Mouse (Mus musculus) thymus, postnatal 4 days (tissue): ENCODE data around the gene Rft1.

Source experiments
- DNase-seq: peaks from one replicate; pipeline ENCODE4 v3.0.0; 2021

Rft1 gene

DNA sequence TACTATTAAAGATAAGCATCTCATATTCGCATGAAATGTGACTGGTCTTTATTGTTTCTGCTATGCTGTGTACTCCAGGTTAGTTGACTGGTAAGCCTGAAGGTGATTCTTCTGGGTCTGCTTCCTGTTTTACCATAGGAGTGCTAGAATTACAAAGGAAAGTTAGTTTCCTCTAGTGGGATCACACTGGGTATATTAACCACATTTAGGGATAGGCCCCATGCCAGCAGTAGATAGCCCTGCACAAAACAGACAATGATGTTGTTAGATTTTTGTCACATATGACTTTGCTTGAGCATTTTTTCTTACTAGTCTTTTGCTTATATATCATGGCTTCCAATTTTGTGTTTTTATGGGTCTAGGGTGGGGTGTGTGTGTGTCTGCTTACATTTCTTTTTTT lies 82.3 kb downstream of the Rft1 start:
- DNase-seq, result no peak
